Mouse (Mus musculus): Measurements from ENCODE around the gene Rhobtb1.

The Rhobtb1 gene

DNA sequence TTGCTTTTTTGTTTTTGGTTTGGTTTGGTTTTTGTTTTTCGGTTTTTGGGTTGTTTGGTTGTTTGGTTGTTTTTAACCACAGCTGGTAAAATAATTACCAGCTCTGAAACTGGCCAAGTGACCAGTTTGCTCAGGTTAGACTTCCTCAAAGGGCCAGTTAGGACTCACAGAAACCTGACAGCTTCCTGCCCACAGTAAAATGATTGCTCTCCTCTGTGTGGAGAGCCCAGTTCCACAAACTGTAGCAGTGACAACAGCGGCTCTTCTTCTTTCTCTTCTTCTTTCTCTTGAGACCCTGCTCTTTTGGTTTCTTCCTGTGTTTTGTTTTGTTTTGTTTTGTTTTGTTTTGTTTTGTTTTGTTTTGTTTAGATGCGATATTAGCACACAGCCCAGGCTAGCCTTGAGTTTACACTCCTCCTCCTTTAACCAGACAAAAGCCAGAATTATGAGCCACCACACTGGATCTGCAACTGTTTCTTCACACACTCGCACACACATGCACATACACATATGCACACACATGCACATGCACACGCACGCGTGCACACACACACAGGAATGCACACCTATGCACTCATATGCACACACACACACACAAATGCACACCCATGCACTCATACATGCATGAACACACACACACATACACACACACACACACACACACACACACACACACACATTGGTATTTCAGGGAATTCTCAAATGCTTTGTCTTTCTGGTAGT lies 96.2 kb downstream of the Rhobtb1 start:
- no peak for DNase-seq (ENCODE audit: low spot score)

DNA sequence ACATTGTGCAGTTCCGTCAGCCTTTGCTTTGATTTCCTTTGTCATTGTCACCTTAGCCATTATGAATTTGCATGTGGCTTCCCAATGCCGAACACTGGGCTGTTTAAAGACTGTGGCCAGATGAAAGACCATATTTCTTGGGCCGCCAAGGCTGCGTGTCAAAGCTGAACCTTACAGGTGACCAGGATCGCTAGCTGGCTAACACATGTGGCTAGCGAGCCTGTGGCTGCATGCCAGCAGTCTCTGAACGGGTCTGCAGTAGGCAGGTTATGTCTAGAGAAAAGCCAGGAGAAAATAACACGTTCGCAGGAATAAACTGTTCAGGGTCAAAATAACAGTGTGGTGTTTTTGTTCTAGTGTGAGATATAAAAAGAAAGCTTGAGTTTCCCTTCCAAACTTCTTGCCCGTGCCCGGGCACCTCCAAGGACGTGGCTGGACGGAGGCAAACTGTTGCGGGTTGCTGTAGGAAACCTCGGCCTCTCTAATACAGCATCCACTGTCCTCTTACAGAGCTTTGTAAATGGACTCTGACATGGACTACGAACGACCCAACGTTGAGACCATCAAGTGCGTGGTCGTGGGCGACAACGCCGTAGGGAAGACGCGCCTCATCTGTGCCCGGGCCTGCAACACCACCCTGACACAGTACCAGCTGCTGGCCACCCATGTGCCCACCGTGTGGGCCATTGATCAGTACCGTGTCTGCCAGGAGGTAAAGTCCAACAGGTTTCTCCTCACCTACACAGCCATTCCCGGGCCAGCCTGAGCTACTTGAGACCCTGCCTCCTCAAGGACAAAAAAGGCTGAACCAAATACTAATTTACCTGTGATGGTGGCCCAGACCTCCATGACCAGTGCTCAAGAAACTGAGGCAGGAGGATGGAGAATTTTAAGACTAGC lies 97.3 kb downstream of the Rhobtb1 start:
- peak; percentile 54 for DNase-seq (ENCODE audit: low spot score)

DNA sequence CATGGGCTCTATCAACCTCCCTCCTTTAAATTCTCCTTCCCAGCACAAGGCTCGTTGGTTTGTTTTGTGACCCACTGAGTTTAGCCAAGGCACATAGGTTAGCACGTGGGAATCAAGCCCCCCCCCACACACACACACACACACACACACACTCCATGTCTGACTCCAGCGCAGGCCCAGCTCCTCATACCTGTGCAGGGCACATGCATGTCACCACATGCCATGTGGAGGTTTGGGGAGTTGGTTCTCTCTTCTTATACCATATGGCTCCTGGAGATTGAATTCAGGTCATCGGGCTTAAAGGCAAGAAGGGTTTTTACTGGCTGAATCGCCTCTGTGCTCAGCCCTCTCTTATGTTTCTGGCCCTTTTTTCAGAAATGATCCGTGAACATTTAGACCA lies 100.0 kb downstream of the Rhobtb1 start:
- no peak for DNase-seq (ENCODE audit: low spot score)

DNA sequence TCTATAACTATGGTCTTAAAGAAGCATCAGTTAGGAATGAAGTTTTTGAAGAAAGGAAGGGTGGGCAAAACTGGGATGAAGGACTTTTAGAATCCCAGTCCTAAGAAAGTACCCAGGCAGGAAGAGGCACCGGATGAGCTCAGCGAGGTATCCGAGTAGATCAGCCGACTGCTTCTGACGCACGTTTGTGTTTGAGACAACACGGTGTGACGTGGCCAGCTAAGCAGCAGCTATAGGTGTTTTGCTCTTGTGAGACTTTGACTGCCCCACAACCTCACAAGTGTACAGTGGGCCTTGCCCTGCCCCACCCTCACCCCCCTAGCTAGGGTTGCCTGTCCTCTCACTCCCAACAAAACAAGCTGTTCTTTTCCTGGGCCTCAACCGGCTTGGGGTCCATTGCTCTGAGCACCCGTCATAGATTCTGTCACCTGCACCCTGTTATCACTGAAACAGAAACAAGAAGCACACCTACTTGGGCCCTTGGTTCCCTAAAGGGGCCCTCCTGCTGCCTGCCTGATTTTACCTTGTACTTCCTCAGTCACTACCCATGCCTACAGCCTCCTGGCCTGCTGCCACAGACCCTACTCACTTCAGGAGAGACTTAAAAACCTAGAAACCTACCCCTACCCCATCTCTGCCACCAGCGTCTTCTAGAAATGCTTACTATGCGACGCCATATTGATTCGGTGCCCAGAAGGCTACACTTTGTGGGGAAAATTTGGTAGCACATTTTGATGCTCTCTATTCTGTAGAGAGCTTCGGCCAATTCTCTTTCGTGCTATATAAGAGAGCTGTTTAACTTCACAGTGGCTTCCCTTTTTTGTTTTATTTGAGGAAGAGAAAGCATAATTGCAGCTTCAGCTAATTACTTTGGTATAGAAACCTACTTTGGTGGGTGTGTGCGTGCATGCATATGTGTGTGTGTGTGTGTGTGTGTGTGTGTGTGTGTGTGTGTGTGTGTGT lies 101.2 kb downstream of the Rhobtb1 start:
- DNase-seq (ENCODE audit: low spot score) = no peak

DNA sequence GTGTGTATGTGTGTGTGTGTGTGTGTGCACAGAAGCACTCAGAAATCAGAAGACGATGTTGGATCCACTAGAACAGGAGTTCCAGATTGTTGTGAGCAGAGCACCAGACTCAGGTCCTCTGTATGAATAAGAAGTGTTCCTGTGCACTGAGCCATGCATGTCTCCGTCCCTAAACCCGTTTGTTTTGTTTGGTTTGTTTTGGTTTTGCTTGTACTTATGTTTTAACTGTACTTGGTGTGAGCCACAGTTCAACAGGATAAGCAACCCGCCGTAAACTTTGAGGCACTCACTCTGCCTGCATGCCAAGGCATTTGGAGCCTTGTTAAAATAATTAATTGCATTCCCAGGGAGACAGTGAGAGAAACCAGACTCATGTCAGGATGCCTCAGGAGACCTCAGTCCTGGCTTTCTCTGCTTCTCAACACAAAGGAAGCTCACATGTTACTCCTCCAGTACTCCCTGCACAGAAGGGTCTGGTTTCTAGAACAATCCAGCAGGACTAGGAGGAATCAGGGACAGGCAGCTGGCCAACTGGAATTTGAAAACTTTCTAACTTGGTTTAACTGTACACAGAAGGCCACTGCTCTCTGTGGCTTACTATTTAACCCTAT lies 101.9 kb downstream of the Rhobtb1 start:
- no peak for DNase-seq (ENCODE audit: low spot score)

DNA sequence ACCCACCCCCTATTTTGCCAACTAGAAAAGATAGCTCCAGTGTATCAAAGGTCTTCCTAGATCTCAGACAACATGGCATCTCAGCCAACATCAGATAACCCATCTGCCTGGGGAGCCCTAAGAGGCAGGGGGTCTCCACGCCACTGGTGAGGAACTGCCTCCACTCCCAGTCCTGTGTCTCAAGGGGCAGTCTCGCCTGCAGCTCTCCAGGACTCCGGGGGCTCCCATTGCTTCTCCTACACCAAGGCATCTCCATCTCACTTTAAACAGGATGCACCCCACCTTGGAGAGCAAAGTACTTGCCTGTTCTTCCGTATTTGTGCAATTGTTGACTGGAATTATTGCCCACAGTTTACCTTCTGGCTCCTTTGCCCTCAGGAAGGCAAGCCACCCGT lies 102.4 kb downstream of the Rhobtb1 start:
- DNase-seq (ENCODE audit: low spot score) = no peak

DNA sequence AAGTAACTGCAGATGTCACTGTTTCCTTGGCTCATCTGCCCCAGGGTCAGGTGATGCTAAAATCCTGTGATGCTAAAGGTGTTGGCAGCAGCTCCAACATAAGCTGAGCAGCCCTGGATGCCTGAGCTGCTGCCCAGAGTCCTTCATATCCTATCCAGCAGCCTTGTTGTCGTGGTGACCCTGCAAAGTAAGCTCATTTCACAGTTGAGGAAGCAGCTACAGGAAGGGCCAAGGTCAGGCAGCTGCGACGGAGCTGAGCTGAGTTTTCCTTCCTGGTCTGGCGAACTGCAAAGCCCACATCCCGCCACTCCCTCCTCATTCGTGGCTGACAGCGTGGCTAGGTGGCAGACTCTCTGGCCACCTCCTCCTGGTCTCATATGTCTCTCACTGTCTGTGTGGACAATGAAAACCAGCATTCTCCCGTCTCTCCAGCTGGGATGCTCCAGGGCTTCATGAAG lies 103.2 kb downstream of the Rhobtb1 start:
- peak; percentile 66 for DNase-seq (ENCODE audit: low spot score)

DNA sequence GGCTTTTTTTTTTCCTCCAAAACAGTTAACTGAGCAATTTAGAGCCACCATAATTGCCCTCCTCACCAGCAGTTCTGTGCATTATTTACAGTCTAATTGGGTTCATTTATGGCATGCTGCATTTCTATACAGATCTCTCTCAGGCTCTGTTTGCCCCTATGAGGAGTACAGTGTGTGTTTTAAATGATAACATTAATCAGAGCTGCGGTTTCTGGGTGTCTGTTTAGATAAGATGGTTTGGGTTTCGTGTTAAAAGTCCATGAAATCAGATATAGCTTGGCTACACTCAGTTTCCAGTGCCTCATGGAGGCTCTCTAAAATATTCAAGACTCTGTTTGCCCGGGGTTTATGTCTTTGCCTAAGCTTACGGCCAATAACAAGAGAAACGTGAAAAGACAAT lies 104.4 kb downstream of the Rhobtb1 start:
- DNase-seq (ENCODE audit: low spot score) = no peak

DNA sequence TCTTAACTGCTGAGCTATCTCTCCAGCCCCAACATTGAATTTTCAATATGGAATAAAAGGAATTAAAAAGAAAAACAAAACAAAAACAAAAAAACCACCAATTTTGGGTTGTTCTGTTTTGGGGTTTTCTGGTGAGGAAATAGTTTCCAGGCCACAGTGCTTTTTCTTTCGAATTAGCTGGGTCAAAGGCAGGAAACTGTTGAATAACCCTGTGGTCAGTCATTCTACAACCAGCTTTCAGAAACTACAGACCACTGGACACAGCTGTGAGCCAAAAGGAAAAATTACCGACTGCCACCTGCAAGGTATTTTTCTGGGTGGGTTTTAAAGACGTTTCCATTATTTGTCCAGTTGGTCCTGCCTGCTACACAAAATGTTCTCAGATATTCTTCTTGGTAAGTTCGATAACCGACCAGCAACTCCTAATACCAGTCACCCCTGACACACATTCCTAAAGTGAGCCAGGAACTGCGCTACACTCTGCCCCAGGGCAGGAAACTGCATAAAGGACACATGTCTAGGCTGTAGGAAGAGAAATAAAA lies 106.4 kb downstream of the Rhobtb1 start:
- no peak for DNase-seq (ENCODE audit: low spot score)

DNA sequence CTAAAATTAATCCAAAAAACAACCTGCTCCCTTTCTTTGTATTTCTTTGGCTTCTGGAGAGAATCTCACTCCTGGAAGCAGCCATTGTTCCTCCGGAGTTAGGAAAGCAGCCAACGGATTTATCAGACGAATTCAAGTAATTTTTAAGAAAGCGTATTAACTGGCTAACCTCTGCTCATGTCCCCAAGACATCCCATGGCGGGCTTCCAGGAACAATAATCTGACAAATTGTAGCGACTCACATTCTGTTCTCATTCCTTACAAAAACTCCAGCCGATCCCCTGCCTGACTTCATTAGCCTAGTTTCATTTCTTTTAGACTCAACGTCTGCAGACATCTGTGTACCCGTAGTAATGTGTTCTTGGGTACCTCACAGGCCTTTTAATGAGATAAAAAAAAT lies 107.4 kb downstream of the Rhobtb1 start:
- no peak for DNase-seq (ENCODE audit: low spot score)

DNA sequence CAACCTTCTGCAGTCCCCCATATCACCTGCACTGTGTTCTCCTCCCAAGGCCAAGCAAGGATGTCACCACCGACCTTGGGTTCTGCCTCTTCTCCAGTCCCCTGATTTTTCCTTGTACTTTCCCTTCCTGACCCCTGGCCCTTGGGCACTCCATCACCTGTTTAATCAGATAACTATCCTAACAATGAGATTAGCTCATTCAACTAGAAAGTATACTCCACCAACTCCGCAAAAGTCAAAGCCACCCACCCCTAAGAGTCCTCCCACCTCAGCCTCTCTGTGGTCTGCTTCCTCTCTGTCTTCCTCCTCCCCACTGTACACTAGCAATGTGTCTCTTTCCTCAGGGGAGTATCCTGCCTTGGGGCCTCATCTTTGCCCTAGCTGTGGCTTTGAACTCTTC lies 107.9 kb downstream of the Rhobtb1 start:
- DNase-seq (ENCODE audit: low spot score) = no peak

DNA sequence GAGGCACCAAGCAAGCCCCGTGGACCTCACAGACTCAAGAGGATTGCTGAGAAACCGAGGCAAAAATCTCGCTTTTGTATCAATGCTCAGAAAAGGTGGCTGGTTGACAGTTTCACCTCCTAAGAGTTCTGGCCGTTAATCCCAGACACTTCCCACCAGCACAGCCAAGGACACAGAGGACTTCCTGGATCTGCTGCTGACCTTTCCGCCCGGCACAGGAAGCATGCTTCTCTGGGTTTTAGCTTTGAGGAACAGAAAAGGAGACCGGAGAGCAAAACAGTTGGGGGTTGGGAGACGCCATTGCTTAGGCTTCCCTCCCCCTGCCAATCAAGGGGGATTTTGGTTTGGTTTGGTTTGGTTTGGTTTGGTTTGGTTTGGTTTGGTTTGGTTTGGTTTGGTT lies 108.7 kb downstream of the Rhobtb1 start:
- DNase-seq (ENCODE audit: low spot score) = no peak

DNA sequence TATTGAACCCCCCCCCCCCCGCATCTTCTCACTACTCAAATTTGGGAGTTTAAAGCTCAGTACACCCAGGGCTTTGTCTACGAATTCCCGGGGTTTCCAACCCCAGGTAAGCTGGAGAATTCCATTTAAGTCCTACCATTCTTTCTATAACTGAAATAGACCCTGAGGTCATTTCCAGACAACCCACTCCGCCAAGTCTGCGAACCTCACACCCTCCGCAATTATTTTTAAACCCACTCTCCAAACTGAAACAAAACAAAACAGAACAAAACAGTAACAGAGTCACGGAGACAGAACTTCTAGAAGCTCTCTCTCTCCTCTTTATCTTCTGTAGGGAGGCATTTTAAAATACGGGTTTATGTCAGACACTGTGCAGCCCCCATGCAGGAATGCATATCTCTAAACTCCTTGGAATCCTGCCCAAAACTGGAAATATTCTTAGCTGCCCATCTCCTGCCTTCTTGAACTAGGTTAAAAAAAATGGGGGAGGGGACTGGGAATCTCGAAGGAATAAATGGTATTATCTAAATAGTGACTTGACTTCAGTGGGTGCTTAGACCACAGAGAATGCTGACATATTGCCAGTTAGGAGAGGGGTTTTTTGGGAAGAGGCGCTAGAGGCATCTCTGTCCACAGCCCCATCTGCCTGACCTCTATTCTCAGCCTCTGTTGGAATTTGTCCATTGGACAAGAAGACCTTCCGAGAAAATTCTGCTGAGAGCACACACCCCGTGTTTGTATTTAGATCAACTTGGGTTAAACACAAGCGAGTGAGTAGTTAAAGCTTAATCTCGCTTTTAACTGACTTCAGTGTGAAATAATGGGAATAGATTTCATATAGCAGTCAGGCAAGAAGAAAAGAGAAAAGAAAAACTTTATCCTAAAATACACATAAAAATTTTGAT lies 111.9 kb downstream of the Rhobtb1 start:
- DNase-seq (ENCODE audit: low spot score) = no peak

DNA sequence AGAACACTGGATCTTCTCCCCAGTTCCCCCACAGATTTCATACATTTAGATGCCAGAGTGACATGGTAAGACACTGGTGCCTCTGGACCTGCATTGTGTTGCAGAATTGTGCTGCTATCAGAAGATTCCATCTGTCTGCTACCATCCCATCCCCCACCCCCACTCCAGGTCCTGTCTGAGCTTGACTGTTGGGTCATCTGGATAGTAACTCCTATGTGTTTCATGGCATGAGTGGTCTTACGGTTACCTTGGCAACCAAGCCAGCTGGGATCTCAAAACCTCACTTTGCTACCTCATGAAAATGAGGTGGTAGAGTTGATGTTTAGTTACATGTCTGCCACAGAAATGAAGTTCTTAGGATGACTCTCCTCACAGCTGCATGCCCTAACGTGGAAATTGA lies 112.7 kb downstream of the Rhobtb1 start:
- DNase-seq (ENCODE audit: low spot score) = no peak

DNA sequence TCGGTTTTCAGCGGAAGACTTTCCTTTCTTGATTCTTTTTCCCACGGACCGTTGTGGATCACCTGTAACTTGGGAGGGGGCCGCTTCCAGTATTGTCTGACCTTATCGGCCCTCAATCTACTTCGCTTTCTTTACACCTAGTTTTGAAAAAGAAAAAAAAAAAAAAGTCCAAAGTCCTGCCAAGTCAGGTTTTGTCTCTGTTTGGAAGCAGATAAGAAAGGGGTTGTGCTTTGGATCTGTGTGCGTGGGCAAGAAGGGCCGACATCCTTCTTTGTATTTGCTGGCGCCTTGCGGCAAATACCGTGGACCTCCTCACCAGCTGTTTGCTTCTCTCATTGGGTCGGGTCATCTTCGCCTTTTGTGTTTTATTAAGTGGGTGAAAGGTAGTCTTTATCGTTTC lies 114.2 kb downstream of the Rhobtb1 start:
- DNase-seq (ENCODE audit: low spot score) = no peak

DNA sequence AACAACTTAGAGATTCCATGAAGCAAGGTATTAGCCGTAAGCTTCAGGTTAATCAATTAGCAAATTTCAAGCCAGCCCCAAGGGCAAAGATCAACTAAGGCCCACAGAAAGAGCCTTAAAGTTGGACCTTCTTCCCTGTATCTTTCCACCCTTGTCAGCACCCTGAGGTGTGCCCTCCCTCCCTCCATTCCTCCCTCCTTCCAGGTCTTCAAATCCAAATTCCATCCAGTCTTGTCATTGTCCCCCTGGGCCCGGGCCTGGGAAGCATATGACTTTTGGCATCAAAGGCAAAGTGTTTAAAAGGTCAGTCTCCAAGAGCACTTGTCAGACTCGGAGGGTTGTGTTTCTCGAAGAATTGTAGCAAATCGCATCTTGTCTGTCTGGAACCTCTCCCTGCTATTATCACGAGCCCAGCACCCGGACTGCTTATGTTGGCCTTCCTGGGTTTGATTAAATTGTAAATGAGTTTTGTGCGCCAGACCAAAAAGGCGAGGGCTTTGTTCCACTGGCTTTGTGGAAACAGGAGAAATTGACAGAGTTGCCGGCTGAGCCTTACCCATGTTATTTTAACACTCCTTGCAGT lies 116.9 kb downstream of the Rhobtb1 start:
- no peak for DNase-seq (ENCODE audit: low spot score)

DNA sequence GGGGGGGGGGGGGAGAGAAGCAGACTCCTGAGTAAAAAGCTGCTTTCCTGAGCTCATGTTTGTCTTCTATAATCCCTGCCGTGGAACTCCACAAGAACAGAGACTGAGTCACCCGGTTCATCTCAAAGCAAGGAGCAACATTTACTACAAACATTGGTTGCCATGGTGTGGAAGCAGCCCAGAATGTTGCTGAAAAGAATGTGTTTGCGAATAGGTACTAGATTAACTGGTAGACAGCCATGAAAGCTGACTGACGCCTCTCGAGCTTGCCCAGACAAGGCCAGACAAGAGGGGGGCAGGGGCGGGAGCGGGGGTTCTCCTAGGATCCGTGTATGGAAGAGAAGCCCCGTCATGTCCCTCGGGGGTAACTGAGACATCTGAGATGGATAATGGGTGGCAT lies 120.2 kb downstream of the Rhobtb1 start:
- no peak for DNase-seq (ENCODE audit: low spot score)

DNA sequence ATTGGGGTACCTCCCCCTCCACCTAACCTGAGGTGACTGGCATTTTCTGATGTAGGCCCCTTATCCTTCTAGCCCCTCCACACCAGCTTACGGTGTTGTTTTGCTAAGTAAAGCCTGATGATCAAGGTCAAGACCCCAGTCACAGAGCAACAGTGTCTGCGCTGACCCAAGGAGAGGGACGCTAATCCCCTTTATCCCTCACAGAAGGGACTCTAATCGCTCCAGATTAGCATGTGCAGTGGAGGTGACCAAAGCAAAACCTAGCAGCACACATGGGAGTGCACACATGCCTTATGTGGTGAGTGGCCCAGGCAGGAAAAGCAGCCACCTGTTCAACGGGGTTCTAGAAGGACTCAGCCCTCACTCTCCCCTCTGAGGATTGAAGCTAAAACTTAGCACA lies 123.0 kb downstream of the Rhobtb1 start:
- no peak for DNase-seq (ENCODE audit: low spot score)

DNA sequence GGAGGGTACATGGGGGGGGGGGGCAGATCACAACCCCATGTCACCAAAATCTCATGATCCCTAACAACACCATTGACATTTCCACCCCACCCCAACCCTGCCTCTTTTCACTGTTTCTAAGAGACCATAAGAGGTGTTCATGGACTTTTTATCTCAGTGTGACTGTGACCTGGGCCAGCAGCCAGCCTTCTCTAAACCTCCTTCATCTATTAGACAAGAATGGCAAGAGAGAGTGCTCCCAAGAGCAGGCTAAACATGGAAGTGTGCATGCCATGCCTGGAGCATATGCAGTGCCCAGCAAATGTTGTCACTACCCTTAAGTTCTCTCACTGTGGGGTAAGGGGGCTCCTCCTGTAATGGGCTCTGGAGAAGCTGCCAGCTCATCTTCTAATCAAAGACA lies 123.5 kb downstream of the Rhobtb1 start:
- DNase-seq (ENCODE audit: low spot score) = no peak

All from ovary, adult 18-20 months (tissue).